Mouse (Mus musculus) layer of hippocampus, adult 2 months (tissue): ENCODE measurements around the gene Plekhb2. TPM values are rescaled to one million over a fixed set of nuclear protein-coding genes. Genes with fewer than 3 reads are reported as not detected.

ENCODE experiments used
- DNase-seq, 2 experiments: peaks; one replicate each; pipeline ENCODE4 v3.0.0; 2022; ENCODE audit warnings: low spot score in 2 of 2
- H3K27ac ChIP-seq: fragments of 200-600 bp; 2 replicates; pipeline ENCODE4 v1.8.1; 2022
- H3K4me3 ChIP-seq: fragments of 200-600 bp; 2 replicates; pipeline ENCODE4 v1.8.1; 2022; ENCODE audit warnings: mild to moderate bottlenecking
- CTCF ChIP-seq: fragments of 200-600 bp; conservative IDR thresholded peaks from 2 replicates; pipeline ENCODE4 v1.8.1; 2022; ENCODE audit warnings: antibody characterized with exemption, mild to moderate bottlenecking, moderate library complexity
- long read RNA-seq, 2 experiments: library from polyadenylated mRNA; stranded (forward); transcript quantifications; one replicate each; pipeline ENCODE4 v2.0.0; 2021; ENCODE audit warnings: borderline mapping rate in 2 of 2
- total RNA-seq, 2 experiments: library from RNA; stranded (reverse); gene quantifications; 2 replicates each; pipeline ENCODE4 v1.2.3; 2021

Plekhb2 gene
- 100 to 1,000 TPM; 189 to 208 TPM for total RNA-seq
- long read RNA-seq, experiment 1, full-length matches to known transcripts, result 232 of 257 reads
- long read RNA-seq, experiment 1, partial matches to known transcripts, result 5 of 257 reads
- long read RNA-seq, experiment 1, other reads (novel, unspliced or antisense), result 20 of 257 reads
- long read RNA-seq, experiment 2, transcript Plekhb2-201 (8 exons, 3,279 nt), result major isoform, 278 of 314 reads
- long read RNA-seq, experiment 2, partial matches to known transcripts, result 22 of 314 reads
- long read RNA-seq, experiment 2, other reads (novel, unspliced or antisense), result 14 of 314 reads

- DNase-seq, result peak; percentile 82 to 89
- H3K27ac ChIP-seq, result peak within 1 kb of the TSS; percentile 92
These were observed at the start of gene Plekhb2 for GRCm38 (mm10) chr1:34849745-34850342. Gene Plekhb2, plus strand, starts transcription at chr1:34849976.

DNA sequence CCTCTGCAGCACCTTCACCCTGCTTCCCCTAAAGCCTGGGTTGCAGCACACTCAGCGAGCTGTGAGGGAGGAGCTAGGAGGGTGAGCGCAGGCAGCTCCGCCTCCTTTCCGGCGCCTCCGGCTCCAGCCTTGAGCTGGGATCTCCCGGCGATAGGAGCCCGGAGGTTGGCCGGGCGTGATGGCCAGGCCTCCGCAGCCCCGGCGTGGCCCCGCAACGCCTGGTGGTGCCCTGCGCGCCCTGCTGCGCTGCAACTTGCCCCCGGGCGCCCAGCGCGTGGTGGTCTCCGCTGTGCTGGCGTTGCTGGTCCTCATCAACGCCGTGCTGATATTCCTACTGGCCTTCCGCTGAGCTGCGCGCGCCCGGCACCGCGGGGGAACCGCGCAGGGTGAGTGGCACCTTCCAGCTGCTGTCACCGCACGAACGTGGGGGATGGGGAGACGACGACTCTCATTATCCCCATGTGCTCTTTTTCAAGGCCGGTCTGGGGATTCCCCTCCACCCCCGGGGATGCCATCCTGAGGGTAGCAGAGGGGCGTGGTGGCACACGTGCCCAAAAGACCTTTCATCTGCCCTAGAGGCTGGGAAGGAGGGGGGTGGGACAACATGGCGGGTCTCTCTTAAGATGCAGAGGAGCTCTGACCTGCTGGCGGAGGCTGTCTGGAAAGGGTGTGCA lies 48.0 kb upstream of the Plekhb2 start:
- peak; percentile 63 to 69 for DNase-seq
- TF ChIP-seq CTCF, result no peak
- Histone ChIP-seq H3K4me3 (peak overlapping the region; percentile 82), H3K27ac (peak overlapping the region; percentile 99)

More at GRCm38 (mm10) chr1:34849745-34850342, at the start of gene Plekhb2:
- H3K4me3 ChIP-seq, result peak within 1 kb of the TSS; percentile 96
- TF ChIP-seq CTCF, result no peak

- TF ChIP-seq CTCF, result no peak
- H3K27ac ChIP-seq, result peak overlapping the region; percentile 99
- peak; percentile 67 to 68 for DNase-seq
These were observed 47.5 kb upstream of the Plekhb2 start for GRCm38 (mm10) chr1:34802290-34802642.

GRCm38 (mm10) chr1:34804863-34805262 lies 44.9 kb upstream of the Plekhb2 start:
- TF ChIP-seq CTCF, result no peak
- DNase-seq, result no peak
- Histone ChIP-seq H3K27ac (peak overlapping the region; percentile 75), H3K4me3 (no peak overlapping the region)

More at GRCm38 (mm10) chr1:34802290-34802642, 47.5 kb upstream of the Plekhb2 start:
- peak overlapping the region; percentile 82 for H3K4me3 ChIP-seq

- no peak overlapping the region for H3K4me3 ChIP-seq
- TF ChIP-seq CTCF, result no peak
- H3K27ac ChIP-seq, result peak overlapping the region; percentile 75
- peak in 1 of 2 experiments; percentile 54 for DNase-seq
These were observed 43.8 kb upstream of the Plekhb2 start for GRCm38 (mm10) chr1:34805931-34806520.

DNA sequence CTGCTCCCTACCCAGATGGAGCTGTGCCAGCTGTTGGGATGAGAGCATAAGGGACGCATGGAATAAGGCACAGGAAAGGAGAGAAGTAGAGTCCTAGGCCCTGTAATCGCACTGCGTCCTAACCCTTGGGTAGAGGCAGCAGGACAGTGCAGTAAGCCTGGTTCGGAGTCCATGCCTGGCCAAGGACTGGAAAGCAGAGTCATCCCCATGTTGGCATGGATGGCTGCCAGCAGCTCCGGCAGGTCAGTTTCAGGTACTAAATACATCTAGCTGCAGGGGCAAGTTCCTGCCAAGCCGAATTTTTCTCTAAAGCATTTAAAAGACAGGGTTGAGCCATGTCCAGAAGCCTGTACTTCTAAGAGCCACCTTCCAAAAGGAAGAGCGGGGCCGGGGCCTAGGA lies 41.3 kb upstream of the Plekhb2 start:
- DNase-seq, result no peak
- TF ChIP-seq CTCF, result no peak
- peak overlapping the region; percentile 5; the same call in 1 of the 2 replicates for H3K27ac ChIP-seq
- no peak overlapping the region for H3K4me3 ChIP-seq

DNA sequence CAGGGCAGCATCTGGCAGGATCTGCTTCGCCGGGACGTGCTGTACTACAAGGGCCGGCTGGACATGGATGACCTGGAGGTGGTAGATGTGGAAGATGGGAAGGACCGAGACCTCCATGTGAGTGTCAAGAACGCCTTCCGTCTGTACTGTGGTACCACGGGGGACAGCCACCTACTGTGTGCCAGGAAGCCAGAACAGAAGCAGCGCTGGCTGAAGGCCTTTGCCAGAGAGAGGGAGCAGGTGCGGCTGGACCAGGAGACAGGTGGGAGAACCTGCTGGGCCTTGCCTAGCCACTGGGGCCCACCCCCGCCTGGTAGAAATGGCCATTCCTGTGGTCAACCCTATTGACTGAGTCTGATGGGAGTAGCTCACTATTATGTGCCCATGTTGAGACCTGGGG lies 39.5 kb upstream of the Plekhb2 start:
- H3K4me3 ChIP-seq, result no peak overlapping the region
- DNase-seq, result no peak
- H3K27ac ChIP-seq, result peak overlapping the region; percentile 75
- no peak for TF ChIP-seq CTCF

DNA sequence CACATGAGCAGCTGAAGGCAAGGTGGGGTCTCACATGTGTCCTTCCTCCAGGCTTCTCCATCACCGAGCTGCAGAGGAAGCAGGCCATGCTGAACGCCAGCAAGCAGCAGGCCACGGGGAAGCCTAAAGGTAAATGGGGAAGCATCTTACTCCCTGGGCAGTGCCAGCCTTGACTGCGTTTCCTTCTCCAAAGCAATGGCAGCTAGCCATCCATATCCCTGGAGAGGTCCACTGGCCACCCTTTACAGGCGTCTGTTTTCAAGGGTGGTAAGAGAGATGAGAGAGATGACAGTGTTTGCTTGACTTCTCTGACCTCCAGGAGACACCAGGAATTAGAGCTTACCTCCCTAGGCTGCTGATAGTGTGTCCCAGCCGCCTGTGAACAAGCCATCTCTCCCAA lies 38.7 kb upstream of the Plekhb2 start:
- no peak for TF ChIP-seq CTCF
- Histone ChIP-seq H3K27ac (peak overlapping the region; percentile 75), H3K4me3 (no peak overlapping the region)
- no peak for DNase-seq

DNA sequence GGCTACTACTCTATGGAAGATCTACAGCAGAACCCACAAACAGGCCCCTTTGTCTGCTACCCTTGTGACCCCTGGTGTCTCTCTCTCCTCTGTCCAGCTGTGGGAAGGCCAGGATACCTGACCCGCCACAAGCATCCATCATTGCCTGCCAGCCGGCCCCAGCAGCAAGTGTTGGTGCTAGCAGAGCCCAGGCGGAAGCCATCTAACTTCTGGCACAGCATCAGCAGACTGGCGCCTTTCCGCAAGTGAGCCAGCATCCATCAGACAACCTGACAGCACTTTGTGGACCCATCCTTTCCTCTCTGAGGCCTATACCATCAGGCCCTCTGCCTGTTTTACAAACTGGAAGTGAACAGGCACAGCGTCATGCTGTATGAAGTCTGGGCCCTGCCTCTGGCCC lies 38.2 kb upstream of the Plekhb2 start:
- peak overlapping the region; percentile 75 for H3K27ac ChIP-seq

GRCm38 (mm10) chr1:34812407-34813247 lies 37.1 kb upstream of the Plekhb2 start:
- no peak for DNase-seq
- H3K27ac ChIP-seq, result peak overlapping the region; percentile 75
- TF ChIP-seq CTCF, result peak; percentile 46
- no peak overlapping the region for H3K4me3 ChIP-seq

More for the DNA sequence above, 38.2 kb upstream of the Plekhb2 start:
- no peak for TF ChIP-seq CTCF
- DNase-seq, result no peak
- no peak overlapping the region for H3K4me3 ChIP-seq

GRCm38 (mm10) chr1:34815843-34816242 lies 33.9 kb upstream of the Plekhb2 start:
- DNase-seq, result no peak
- Histone ChIP-seq H3K4me3 (no peak overlapping the region), H3K27ac (no peak overlapping the region)
- TF ChIP-seq CTCF, result no peak

DNA sequence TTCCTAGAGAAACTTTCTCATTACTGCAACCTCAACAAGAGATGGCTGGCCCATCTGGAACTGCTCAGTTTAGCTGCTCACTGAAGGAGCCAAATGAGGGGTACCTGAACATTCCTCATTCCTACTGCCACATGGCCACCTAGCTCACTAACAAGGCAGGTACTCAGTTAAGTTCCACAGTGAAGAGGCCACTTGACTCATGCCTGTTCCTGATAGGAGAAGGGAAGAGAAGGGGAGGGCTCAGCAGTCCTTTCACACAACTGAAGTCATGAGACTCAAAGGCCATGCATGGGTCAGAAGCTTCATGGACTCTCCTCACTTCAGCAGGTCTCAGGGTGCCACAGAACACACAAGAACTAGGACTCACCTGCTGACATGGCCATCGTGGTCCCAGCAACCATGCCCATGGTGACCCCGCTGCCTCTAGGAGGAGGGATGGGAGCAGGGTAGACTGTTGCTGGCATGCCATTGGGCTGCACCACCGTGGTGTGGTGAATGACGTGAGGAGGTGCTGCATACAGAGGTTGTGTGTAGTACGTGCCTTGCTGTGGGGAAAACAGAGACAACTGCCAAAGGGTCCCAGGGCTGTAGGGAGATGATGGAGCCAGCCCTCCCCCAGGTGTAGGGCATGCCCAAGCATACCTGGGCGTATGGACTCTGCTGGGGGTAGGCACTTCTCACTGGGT lies 30.4 kb upstream of the Plekhb2 start:
- Histone ChIP-seq H3K4me3 (no peak overlapping the region), H3K27ac (peak overlapping the region; percentile 61; the same call in 1 of the 2 replicates)
- no peak for DNase-seq
- no peak for TF ChIP-seq CTCF
